Mouse (Mus musculus): ENCODE results near the gene Olfr12.

GRCm38 (mm10) chr1:92611008-92611407, 6.6 kb upstream of the Olfr12 start:
- no peak for TF ChIP-seq POLR2A (IDR thresholded peaks at IDR 0.05; ENCODE audit: extremely low read depth, insufficient read depth, low read length)
- TF ChIP-seq CTCF (IDR thresholded peaks at IDR 0.05; ENCODE audit: extremely low read depth, insufficient read depth, low read length): peak; percentile 92

All from cortical plate, adult 2 months (tissue).